Mouse (Mus musculus) T-helper 2 cell (primary cell): ENCODE measurements at regions not wholly inside any gene's neighbourhood (a gene's known extent, or its start where the extent isn't known, plus 50 kb on each side); places are given as distances from the start of the nearest gene placed in this dataset.

ENCODE experiments used
- in situ Hi-C: fragments of 300-600 bp; cut with MboI, MseI; formaldehyde crosslinking; loops from one replicate; pipeline ENCODE4 v1.15.1; 2025; ENCODE audit warnings: high pct_unique_total_duplicates

- in situ Hi-C loops: no loop called here
Observed at GRCm38 (mm10) chr3:156253172-156253934, 308.2 kb upstream of the Negr1 start.

GRCm38 (mm10) chr3:156256719-156257118 lies 304.9 kb upstream of the Negr1 start:
- in situ Hi-C loops: no loop called here

- in situ Hi-C loops: no loop called here
Observed at GRCm38 (mm10) chr3:156264654-156265053, 296.9 kb upstream of the Negr1 start.

- in situ Hi-C loops: no loop called here
Observed at GRCm38 (mm10) chr3:156267727-156268126, 293.9 kb upstream of the Negr1 start.

GRCm38 (mm10) chr3:156299984-156300770 lies 261.4 kb upstream of the Negr1 start:
- in situ Hi-C loops: no loop called here

- in situ Hi-C loops: no loop called here
Observed at GRCm38 (mm10) chr3:156301302-156301701, 260.3 kb upstream of the Negr1 start.

GRCm38 (mm10) chr3:156301745-156302144 lies 259.8 kb upstream of the Negr1 start:
- in situ Hi-C loops: no loop called here

GRCm38 (mm10) chr3:156304174-156304573 lies 257.4 kb upstream of the Negr1 start:
- in situ Hi-C loops: no loop called here

- in situ Hi-C loops: no loop called here
Observed at GRCm38 (mm10) chr3:156305064-156305463, 256.5 kb upstream of the Negr1 start.

GRCm38 (mm10) chr3:156335033-156335793 lies 226.4 kb upstream of the Negr1 start:
- in situ Hi-C loops: no loop called here

- in situ Hi-C loops: no loop called here
Observed at GRCm38 (mm10) chr3:156341484-156341883, 220.1 kb upstream of the Negr1 start.

GRCm38 (mm10) chr3:156351727-156352126 lies 209.9 kb upstream of the Negr1 start:
- in situ Hi-C loops: no loop called here

- in situ Hi-C loops: no loop called here
Observed at GRCm38 (mm10) chr3:156353430-156353829, 208.2 kb upstream of the Negr1 start.

- in situ Hi-C loops: no loop called here
Observed at GRCm38 (mm10) chr3:156353841-156354473, 207.6 kb upstream of the Negr1 start.

GRCm38 (mm10) chr3:156368669-156369343 lies 192.8 kb upstream of the Negr1 start:
- in situ Hi-C loops: no loop called here

GRCm38 (mm10) chr3:156376717-156377116 lies 184.9 kb upstream of the Negr1 start:
- in situ Hi-C loops: no loop called here

GRCm38 (mm10) chr3:156382919-156383318 lies 178.7 kb upstream of the Negr1 start:
- in situ Hi-C loops: loop anchor here (10.0 kb wide), 1 partner anchor 872 kb away; no protein-coding TSS in a partner anchor

- in situ Hi-C loops: no loop called here
Observed at GRCm38 (mm10) chr3:156406136-156406535, 155.5 kb upstream of the Negr1 start.

- in situ Hi-C loops: no loop called here
Observed at GRCm38 (mm10) chr3:156407112-156407511, 154.5 kb upstream of the Negr1 start.

- in situ Hi-C loops: no loop called here
Observed at GRCm38 (mm10) chr3:156410126-156410525, 151.5 kb upstream of the Negr1 start.

- in situ Hi-C loops: no loop called here
Observed at GRCm38 (mm10) chr3:156412757-156413156, 148.8 kb upstream of the Negr1 start.
